Mouse (Mus musculus): ENCODE measurements at regions not wholly inside any gene's neighbourhood (a gene's known extent, or its start where the extent isn't known, plus 50 kb on each side); places are given as distances from the start of the nearest gene placed in this dataset.

DNA sequence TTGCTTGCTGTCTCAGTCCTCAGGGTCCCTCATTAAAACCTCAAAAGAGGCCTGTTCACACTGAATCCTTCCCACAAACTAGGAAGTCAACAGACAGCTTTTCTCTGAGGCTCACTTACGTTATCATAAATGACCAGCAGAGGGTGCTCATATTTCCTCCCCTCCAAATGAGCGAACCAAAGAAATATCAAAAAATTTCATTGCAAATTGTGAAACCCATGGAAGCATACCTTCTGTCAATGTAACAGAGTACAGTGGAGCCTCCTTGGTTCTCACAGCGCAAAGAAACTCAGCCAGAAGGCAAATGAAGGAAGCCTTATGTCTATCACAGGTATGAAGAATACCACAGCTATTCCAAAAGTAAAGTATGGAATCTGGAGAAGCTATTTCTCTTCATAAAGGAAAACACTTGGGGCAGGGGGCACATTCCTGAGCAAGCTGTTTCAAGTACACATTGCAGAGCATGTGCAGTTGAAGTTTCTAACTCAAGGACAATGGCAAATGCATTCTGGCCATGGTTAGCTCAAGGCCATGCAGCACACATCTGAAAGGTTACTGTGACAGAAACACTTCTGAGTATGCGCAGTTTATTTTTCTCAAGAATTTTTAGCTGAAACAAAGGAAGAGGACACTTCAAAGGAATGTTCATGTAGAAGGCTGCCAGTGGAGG lies 72.2 kb upstream of the Gm6993 start:
- Histone ChIP-seq H3K9me3 (ENCODE audit: control insufficient read depth, low read depth, low read length) (no peaks in the 10 kb centered on the region), H3K27me3 (ENCODE audit: control insufficient read depth, insufficient read depth, low read length) (no peaks in the 10 kb centered on the region), H3K27ac (ENCODE audit: low read length) (peak overlapping the region; percentile 15; the same call in 1 of the 2 replicates), H3K36me3 (ENCODE audit: control insufficient read depth, insufficient read depth, low read length) (no peaks in the 10 kb centered on the region), H3K9ac (replicated peaks; ENCODE audit: low read depth, low read length) (no peak overlapping the region), H3K4me2 (replicated peaks; ENCODE audit: low read depth, low read length) (no peak overlapping the region), H3K4me3 (ENCODE audit: low read depth, low read length) (no peak overlapping the region), H3K4me1 (ENCODE audit: control insufficient read depth, insufficient read depth, low read length) (peaks cover 10% of the 10 kb centered on the region; the same call in 1 of the 2 replicates)
- WGBS = 45% methylated on average over 4 of the region's 4 CpGs
- no peak for ATAC-seq (ENCODE audit: insufficient number of reproducible peaks, insufficient read depth, low FRiP score, low read depth)

DNA sequence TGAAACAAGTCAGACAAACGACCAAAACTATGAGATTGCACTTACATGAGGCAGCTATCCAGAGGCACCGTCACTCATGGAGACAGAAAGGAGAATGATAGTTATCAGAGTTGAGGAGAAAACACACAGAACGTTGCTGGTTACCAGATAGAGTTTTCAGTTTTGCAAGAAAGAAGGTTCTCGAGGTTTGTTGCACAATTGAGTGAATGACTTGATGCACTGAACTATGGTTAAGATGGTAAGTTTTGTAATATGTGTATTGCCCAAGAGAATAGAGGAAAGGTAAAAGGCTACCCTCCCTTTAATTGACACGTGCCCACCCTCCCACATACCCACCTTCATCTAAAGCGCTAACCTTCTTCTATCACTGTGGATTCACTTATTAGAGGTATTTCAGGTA lies 70.5 kb upstream of the Gm6993 start:
- Histone ChIP-seq H3K4me1 (ENCODE audit: control insufficient read depth, insufficient read depth, low read length) (peaks cover 10% of the 10 kb centered on the region; the same call in 1 of the 2 replicates), H3K4me2 (replicated peaks; ENCODE audit: low read depth, low read length) (no peak overlapping the region), H3K9ac (replicated peaks; ENCODE audit: low read depth, low read length) (no peak overlapping the region), H3K4me3 (ENCODE audit: low read depth, low read length) (no peak overlapping the region), H3K27ac (ENCODE audit: low read length) (no peak overlapping the region), H3K36me3 (ENCODE audit: control insufficient read depth, insufficient read depth, low read length) (no peaks in the 10 kb centered on the region), H3K27me3 (ENCODE audit: control insufficient read depth, insufficient read depth, low read length) (no peaks in the 10 kb centered on the region), H3K9me3 (ENCODE audit: control insufficient read depth, low read depth, low read length) (no peaks in the 10 kb centered on the region)
- no peak for ATAC-seq (ENCODE audit: insufficient number of reproducible peaks, insufficient read depth, low FRiP score, low read depth)
- 72% methylated on average over 6 of the region's 6 CpGs for WGBS

DNA sequence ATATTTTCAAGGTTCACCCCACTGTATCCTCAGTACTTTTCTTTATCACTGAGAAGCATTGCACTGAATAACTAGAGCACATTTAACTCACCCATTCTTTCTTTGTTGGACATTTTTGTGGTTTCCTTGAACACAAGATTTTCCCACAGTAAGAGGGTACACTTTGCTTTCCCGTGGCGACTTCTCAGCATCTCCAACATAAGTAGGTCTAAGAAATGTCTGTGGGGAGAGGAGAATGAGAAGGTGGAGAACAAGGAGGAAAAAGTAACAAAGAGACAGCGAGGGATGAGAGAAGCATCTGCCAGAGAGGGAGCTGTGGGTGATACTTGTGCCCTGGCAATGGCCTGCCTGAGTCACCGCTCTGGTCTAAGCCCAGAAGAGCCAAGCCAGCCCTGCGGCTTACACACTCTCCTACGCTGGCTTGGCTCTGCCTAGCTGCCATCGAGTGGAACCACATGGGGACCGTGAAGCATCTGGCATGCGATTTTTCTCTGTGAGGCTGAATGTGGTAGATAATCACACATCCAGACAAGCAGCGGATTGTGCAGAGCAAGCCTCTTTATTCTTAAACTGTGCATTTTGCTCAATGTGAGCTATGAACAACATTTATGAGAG lies 69.9 kb upstream of the Gm6993 start:
- H3K9ac ChIP-seq (replicated peaks; ENCODE audit: low read depth, low read length) = no peak overlapping the region
- H3K4me1 ChIP-seq (ENCODE audit: control insufficient read depth, insufficient read depth, low read length) = peaks cover 10% of the 10 kb centered on the region; the same call in 1 of the 2 replicates
- no peaks in the 10 kb centered on the region for H3K36me3 ChIP-seq (ENCODE audit: control insufficient read depth, insufficient read depth, low read length)
- H3K27me3 ChIP-seq (ENCODE audit: control insufficient read depth, insufficient read depth, low read length) = no peaks in the 10 kb centered on the region
- WGBS = 79% methylated on average over 10 of the region's 10 CpGs
- H3K9me3 ChIP-seq (ENCODE audit: control insufficient read depth, low read depth, low read length) = no peaks in the 10 kb centered on the region
- peak; percentile 46; the same call in 1 of the 2 replicates for ATAC-seq (ENCODE audit: insufficient number of reproducible peaks, insufficient read depth, low FRiP score, low read depth)
- H3K4me3 ChIP-seq (ENCODE audit: low read depth, low read length) = no peak overlapping the region
- peak overlapping the region; percentile 23; the same call in 1 of the 2 replicates for H3K27ac ChIP-seq (ENCODE audit: low read length)
- no peak overlapping the region for H3K4me2 ChIP-seq (replicated peaks; ENCODE audit: low read depth, low read length)

DNA sequence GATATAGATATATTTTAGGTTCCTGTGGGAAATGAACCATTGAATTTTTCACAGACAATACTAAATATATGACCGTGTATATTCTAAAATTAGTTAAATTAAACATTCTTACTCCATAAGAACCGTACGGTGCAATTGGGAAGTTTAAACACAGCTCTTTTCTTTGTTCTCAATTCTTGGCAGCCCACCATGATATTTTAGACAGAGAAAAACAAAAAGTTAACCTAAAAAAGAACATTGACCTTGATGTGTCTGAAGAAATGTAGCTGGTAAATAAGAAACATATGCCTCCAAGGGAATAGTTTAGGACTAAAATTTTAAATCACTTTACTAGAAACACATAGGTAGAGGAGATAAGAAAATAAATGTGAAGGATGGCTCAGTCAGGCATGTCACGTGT lies 68.6 kb upstream of the Gm6993 start:
- ATAC-seq (ENCODE audit: insufficient number of reproducible peaks, insufficient read depth, low FRiP score, low read depth) = peak; percentile 21; the same call in 1 of the 2 replicates
- Histone ChIP-seq H3K4me3 (ENCODE audit: low read depth, low read length) (no peak overlapping the region), H3K9me3 (ENCODE audit: control insufficient read depth, low read depth, low read length) (no peaks in the 10 kb centered on the region), H3K9ac (replicated peaks; ENCODE audit: low read depth, low read length) (no peak overlapping the region), H3K36me3 (ENCODE audit: control insufficient read depth, insufficient read depth, low read length) (no peaks in the 10 kb centered on the region), H3K4me2 (replicated peaks; ENCODE audit: low read depth, low read length) (no peak overlapping the region), H3K4me1 (ENCODE audit: control insufficient read depth, insufficient read depth, low read length) (peaks cover 10% of the 10 kb centered on the region; the same call in 1 of the 2 replicates), H3K27me3 (ENCODE audit: control insufficient read depth, insufficient read depth, low read length) (no peaks in the 10 kb centered on the region), H3K27ac (ENCODE audit: low read length) (no peak overlapping the region)
- 55% methylated on average over 4 of the region's 4 CpGs for WGBS

DNA sequence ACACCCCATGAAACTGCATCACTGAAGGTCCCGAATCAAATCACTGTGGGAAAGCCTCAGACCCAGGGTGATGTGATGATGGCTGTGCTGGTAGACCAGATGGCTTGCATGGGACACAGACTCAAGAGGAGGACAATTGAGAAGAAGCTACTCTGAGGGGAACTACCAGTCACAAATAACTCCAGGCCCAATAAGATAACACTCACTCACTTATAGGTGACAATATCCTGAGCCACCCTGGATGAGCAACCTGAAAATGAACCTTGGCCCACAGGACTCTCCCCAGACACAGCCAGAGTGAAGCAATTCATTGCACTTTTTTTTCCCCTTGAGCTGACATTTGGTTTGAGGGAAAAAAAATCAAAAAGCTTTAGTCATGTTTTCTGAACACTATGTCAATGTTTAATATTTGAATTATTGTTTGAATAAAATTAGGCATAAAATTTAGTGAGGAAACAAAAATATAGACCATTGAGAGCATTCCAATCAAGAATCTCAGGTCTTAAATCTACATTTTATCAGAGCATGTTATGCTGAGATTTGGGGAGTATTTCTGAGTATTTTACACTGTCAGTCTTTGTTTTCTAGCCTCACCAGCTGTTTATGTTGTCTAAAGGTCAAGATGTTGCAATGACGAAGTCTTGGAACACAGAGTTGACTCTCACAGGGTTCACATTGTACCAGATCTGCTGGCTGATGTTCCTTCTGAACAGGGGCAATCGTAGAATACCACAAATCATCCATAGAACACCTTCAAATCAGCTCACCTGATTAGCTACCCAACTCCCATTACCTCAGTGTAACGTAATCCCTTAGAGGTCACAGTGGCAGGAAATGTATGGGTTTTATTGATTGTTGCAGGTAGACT lies 67.9 kb upstream of the Gm6993 start:
- H3K4me3 ChIP-seq (ENCODE audit: low read depth, low read length) = no peak overlapping the region
- no peaks in the 10 kb centered on the region for H3K36me3 ChIP-seq (ENCODE audit: control insufficient read depth, insufficient read depth, low read length)
- no peak overlapping the region for H3K27ac ChIP-seq (ENCODE audit: low read length)
- H3K9me3 ChIP-seq (ENCODE audit: control insufficient read depth, low read depth, low read length) = no peaks in the 10 kb centered on the region
- H3K27me3 ChIP-seq (ENCODE audit: control insufficient read depth, insufficient read depth, low read length) = no peaks in the 10 kb centered on the region
- H3K4me1 ChIP-seq (ENCODE audit: control insufficient read depth, insufficient read depth, low read length) = peaks cover 10% of the 10 kb centered on the region; the same call in 1 of the 2 replicates
- 80% methylated on average over 4 of the region's 4 CpGs for WGBS
- H3K4me2 ChIP-seq (replicated peaks; ENCODE audit: low read depth, low read length) = no peak overlapping the region
- ATAC-seq (ENCODE audit: insufficient number of reproducible peaks, insufficient read depth, low FRiP score, low read depth) = no peak
- H3K9ac ChIP-seq (replicated peaks; ENCODE audit: low read depth, low read length) = no peak overlapping the region

DNA sequence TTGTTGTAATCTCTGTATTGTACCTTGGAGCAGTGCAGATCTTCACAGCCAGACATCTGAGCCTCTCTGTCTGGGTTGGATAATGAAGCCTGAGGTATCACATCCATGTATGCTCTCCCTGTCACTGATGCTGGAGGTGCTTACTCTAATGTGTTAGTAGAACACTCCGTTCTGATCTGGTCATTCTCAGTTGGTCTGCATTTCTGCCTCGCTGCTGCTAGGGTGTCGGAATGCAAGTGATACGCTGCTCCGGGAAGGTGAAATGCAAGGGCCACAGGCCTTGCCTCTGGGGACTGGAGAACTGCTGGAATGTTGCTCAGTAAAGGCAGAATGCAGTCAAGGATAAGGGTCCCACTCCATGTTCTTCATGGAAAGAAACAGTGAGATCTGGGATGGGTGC lies 67.1 kb upstream of the Gm6993 start:
- 94% methylated on average over 5 of the region's 5 CpGs for WGBS
- no peak for ATAC-seq (ENCODE audit: insufficient number of reproducible peaks, insufficient read depth, low FRiP score, low read depth)
- no peak overlapping the region for H3K4me2 ChIP-seq (replicated peaks; ENCODE audit: low read depth, low read length)
- H3K27me3 ChIP-seq (ENCODE audit: control insufficient read depth, insufficient read depth, low read length) = no peaks in the 10 kb centered on the region
- H3K27ac ChIP-seq (ENCODE audit: low read length) = no peak overlapping the region
- H3K4me1 ChIP-seq (ENCODE audit: control insufficient read depth, insufficient read depth, low read length) = peaks cover 8% of the 10 kb centered on the region; the same call in 1 of the 2 replicates
- H3K4me3 ChIP-seq (ENCODE audit: low read depth, low read length) = no peak overlapping the region
- no peaks in the 10 kb centered on the region for H3K36me3 ChIP-seq (ENCODE audit: control insufficient read depth, insufficient read depth, low read length)
- no peaks in the 10 kb centered on the region for H3K9me3 ChIP-seq (ENCODE audit: control insufficient read depth, low read depth, low read length)
- H3K9ac ChIP-seq (replicated peaks; ENCODE audit: low read depth, low read length) = no peak overlapping the region

DNA sequence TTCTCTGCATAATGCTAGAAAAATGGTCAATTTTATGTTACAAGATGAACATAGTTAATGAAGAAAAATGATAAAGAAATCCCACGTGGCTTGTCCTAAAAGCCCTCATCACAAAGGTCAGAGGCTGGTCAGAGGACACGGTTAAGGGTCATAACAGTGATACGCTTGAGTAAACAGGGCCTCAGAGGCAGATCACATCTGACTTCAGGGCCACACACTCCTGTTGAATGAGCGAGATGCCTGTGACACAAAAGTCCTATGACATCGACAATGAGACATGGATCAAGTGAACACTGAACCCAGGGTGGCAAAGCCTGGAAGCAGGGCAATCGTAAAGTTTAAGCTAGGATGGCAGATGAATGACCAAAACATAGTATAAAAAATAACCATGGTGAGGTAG lies 61.0 kb upstream of the Gm6993 start:
- ATAC-seq (ENCODE audit: insufficient number of reproducible peaks, insufficient read depth, low FRiP score, low read depth) = no peak
- Histone ChIP-seq H3K4me2 (replicated peaks; ENCODE audit: low read depth, low read length) (no peak overlapping the region), H3K4me1 (ENCODE audit: control insufficient read depth, insufficient read depth, low read length) (peaks cover 10% of the 10 kb centered on the region; the same call in 1 of the 2 replicates), H3K9ac (replicated peaks; ENCODE audit: low read depth, low read length) (no peak overlapping the region), H3K36me3 (ENCODE audit: control insufficient read depth, insufficient read depth, low read length) (no peaks in the 10 kb centered on the region), H3K9me3 (ENCODE audit: control insufficient read depth, low read depth, low read length) (no peaks in the 10 kb centered on the region), H3K27ac (ENCODE audit: low read length) (no peak overlapping the region), H3K4me3 (ENCODE audit: low read depth, low read length) (no peak overlapping the region), H3K27me3 (ENCODE audit: control insufficient read depth, insufficient read depth, low read length) (no peaks in the 10 kb centered on the region)
- 41% methylated on average over 6 of the region's 6 CpGs for WGBS

DNA sequence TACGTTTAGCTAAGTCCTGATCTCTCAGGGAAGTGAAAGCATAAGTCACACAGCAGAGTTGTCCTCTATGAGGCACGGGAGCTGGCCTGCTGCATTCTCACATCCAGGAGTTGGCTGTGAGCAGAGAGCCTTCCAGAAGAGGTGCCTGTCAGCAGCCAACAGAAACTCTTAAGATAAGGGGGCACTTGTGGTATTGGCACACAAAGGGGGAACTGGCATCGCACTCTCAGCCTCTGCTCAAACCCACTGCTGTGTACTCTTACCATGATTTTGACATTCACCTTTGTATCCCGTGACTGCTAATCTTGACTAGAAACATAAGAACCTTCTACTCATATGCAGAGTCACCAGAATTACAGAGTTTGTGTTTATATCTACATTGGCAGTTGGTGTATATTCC lies 56.9 kb upstream of the Gm6993 start:
- 0 out of 2 replicates have a peak overlapping the region, but pooled peaks have one; percentile 79 for H3K27ac ChIP-seq (ENCODE audit: low read length)
- H3K9me3 ChIP-seq (ENCODE audit: control insufficient read depth, low read depth, low read length) = no peaks in the 10 kb centered on the region
- no peak overlapping the region for H3K9ac ChIP-seq (replicated peaks; ENCODE audit: low read depth, low read length)
- H3K27me3 ChIP-seq (ENCODE audit: control insufficient read depth, insufficient read depth, low read length) = no peaks in the 10 kb centered on the region
- peaks cover 25% of the 10 kb centered on the region for H3K4me1 ChIP-seq (ENCODE audit: control insufficient read depth, insufficient read depth, low read length)
- ATAC-seq (ENCODE audit: insufficient number of reproducible peaks, insufficient read depth, low FRiP score, low read depth) = no peak
- no peaks in the 10 kb centered on the region for H3K36me3 ChIP-seq (ENCODE audit: control insufficient read depth, insufficient read depth, low read length)
- WGBS = 53% methylated on average over 4 of the region's 4 CpGs
- no peak overlapping the region for H3K4me3 ChIP-seq (ENCODE audit: low read depth, low read length)
- no peak overlapping the region for H3K4me2 ChIP-seq (replicated peaks; ENCODE audit: low read depth, low read length)

Data from stomach, embryonic 14.5 days (tissue).